Mouse (Mus musculus) testis, adult 2 months (tissue): ENCODE measurements around the gene Prkce.

Source experiments
- CTCF ChIP-seq: fragments of 200-500 bp; IDR thresholded peaks from 2 replicates; pipeline ENCODE4 v1.5.1; 2012; ENCODE audit warnings: low read depth, mild to moderate bottlenecking, inconsistent platforms, low read length, moderate library complexity; ENCODE audit not compliant: control insufficient read depth, insufficient read depth, insufficient replicate concordance
- POLR2A ChIP-seq: fragments of 200-500 bp; IDR thresholded peaks from 2 replicates; pipeline ENCODE4 v1.6.1; 2012; ENCODE audit warnings: low read depth, mild to moderate bottlenecking, inconsistent platforms, low read length, moderate library complexity; ENCODE audit not compliant: control insufficient read depth

DNA sequence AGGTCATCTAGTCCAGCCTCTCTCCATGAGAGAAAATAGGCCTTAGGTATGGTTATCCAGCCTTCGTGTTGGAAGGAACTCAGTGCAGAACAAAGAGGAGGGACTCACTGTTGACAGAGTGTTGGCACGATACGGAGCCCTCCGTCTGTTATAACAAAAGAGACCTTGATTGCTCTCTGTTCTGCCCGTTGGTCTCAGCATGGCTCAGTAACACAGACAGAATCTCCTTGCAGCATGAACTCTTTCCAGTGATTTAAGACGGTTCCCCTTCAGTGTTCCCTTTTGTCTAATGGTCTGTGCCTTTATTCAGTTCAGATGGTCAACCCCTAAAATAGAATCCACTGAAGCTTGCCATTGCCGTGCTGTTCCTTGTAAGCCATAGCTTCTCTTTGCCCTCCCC is 378.9 kb downstream of the Prkce start:
- TF ChIP-seq POLR2A = no peak
- no peak for TF ChIP-seq CTCF
